Mouse (Mus musculus) c-Kit-positive CD71-positive TER-119-negative erythroid progenitor cells, embryonic 14.5 days (primary cell): ENCODE measurements around the gene Crybb1.

Experiments used
- DNase-seq: peaks from one replicate; pipeline ENCODE4 v3.0.0-alpha.2; 2013; ENCODE audit warnings: low read depth

The Crybb1 gene

DNA sequence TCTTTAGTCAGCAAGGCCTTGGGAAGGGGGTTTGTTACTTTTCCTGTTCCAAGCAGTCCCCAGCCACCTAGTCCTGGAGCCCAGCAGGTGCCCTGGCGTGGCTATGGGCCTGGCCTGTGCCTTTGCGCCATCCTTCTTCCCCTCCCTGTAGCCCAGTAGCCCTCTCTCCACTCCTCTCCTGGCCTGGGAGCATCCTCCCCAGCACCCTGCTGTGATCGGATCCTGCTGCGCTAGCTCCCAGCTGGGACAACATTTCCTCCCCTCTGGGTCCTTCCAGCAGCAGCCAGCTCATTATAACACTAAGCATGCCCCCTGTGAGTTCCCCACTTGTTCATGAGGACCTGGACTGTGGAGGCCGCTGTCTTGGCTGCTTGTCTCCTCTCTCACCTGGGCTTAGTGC, 50.2 kb downstream of the Crybb1 start:
- DNase-seq: no peak

GRCm38 (mm10) chr5:112313222-112313885, 57.7 kb downstream of the Crybb1 start:
- no peak for DNase-seq

- no peak for DNase-seq
These were observed 60.9 kb downstream of the Crybb1 start for GRCm38 (mm10) chr5:112316468-112316867.

GRCm38 (mm10) chr5:112317328-112317727, 61.7 kb downstream of the Crybb1 start:
- no peak for DNase-seq
